Mouse (Mus musculus): ENCODE results near the gene Tsfm. TPM values are rescaled to one million over a fixed set of nuclear protein-coding genes. Genes with fewer than 3 reads are reported as not detected.

Tsfm gene
- polyA plus RNA-seq, 1 experiment from 2014 or later = 65.4 TPM

- peaks cover 18% of the 10 kb centered on the region for H3K36me3 ChIP-seq (ENCODE audit: control insufficient read depth, insufficient read depth, low read length)
- ATAC-seq (0 out of 2 replicates have a peak, but pooled peaks have one; percentile 19), DNase-seq (ENCODE audit: low spot score) (no peak)
- no peak overlapping the region for H3K4me3 ChIP-seq (ENCODE audit: low read depth, low read length)
- no peaks in the 10 kb centered on the region for H3K9me3 ChIP-seq (replicated peaks; ENCODE audit: control insufficient read depth, low read length)
- H3K4me1 ChIP-seq (ENCODE audit: control insufficient read depth, insufficient read depth, low read length) = no peaks in the 10 kb centered on the region
- WGBS = 3% methylated on average over 29 of the region's 29 CpGs
- peaks cover 40% of the 10 kb centered on the region for H3K27me3 ChIP-seq (replicated peaks; ENCODE audit: control insufficient read depth, insufficient read depth, low read length)
- H3K27ac ChIP-seq (ENCODE audit: low read depth, low read length) = no peak overlapping the region
- no peak overlapping the region for H3K9ac ChIP-seq (ENCODE audit: low read length)
- H3K4me2 ChIP-seq (ENCODE audit: low read length) = no peak overlapping the region
These were observed 18.9 kb upstream of the Tsfm start for GRCm38 (mm10) chr10:127049395-127050118.

GRCm38 (mm10) chr10:127048608-127049394 is 18.2 kb upstream of the Tsfm start:
- H3K27me3 ChIP-seq (replicated peaks; ENCODE audit: control insufficient read depth, insufficient read depth, low read length) = peaks cover 40% of the 10 kb centered on the region
- no peaks in the 10 kb centered on the region for H3K9me3 ChIP-seq (replicated peaks; ENCODE audit: control insufficient read depth, low read length)
- DNase-seq (ENCODE audit: low spot score) = no peak
- no peak overlapping the region for H3K4me2 ChIP-seq (ENCODE audit: low read length)
- H3K36me3 ChIP-seq (ENCODE audit: control insufficient read depth, insufficient read depth, low read length) = peaks cover 13% of the 10 kb centered on the region
- no peaks in the 10 kb centered on the region for H3K4me1 ChIP-seq (ENCODE audit: control insufficient read depth, insufficient read depth, low read length)
- H3K27ac ChIP-seq (ENCODE audit: low read depth, low read length) = no peak overlapping the region
- H3K4me3 ChIP-seq (ENCODE audit: low read depth, low read length) = no peak overlapping the region
- H3K9ac ChIP-seq (ENCODE audit: low read length) = no peak overlapping the region
- no peak for ATAC-seq
- 3% methylated on average over 35 of the region's 35 CpGs for WGBS

GRCm38 (mm10) chr10:127047954-127048353 is 17.3 kb upstream of the Tsfm start, which contains the start of gene Cyp27b1:
Gene Cyp27b1, plus strand, starts transcription at chr10:127048250.
- DNase-seq (ENCODE audit: low spot score) (no peak), ATAC-seq (no peak)
- 31% methylated on average over 5 of the region's 5 CpGs for WGBS
- Histone ChIP-seq H3K27me3 (replicated peaks; ENCODE audit: control insufficient read depth, insufficient read depth, low read length) (peaks cover 40% of the 10 kb centered on the region), H3K9me3 (replicated peaks; ENCODE audit: control insufficient read depth, low read length) (no peaks in the 10 kb centered on the region), H3K4me2 (ENCODE audit: low read length) (no peak within 1 kb of the TSS), H3K36me3 (ENCODE audit: control insufficient read depth, insufficient read depth, low read length) (peaks cover 9% of the 10 kb centered on the region; the same call in 1 of the 2 replicates), H3K4me3 (ENCODE audit: low read depth, low read length) (no peak within 1 kb of the TSS), H3K9ac (ENCODE audit: low read length) (no peak within 1 kb of the TSS), H3K4me1 (ENCODE audit: control insufficient read depth, insufficient read depth, low read length) (no peaks in the 10 kb centered on the region), H3K27ac (ENCODE audit: low read depth, low read length) (no peak within 1 kb of the TSS)

GRCm38 (mm10) chr10:127043187-127043586 is 12.5 kb upstream of the Tsfm start:
- H3K9ac ChIP-seq (ENCODE audit: low read length) = no peak overlapping the region
- WGBS = 85% methylated on average over 6 of the region's 6 CpGs
- ATAC-seq (no peak), DNase-seq (ENCODE audit: low spot score) (no peak)
- H3K36me3 ChIP-seq (ENCODE audit: control insufficient read depth, insufficient read depth, low read length) = peaks cover 9% of the 10 kb centered on the region; the same call in 1 of the 2 replicates
- H3K27ac ChIP-seq (ENCODE audit: low read depth, low read length) = no peak overlapping the region
- peaks cover 3% of the 10 kb centered on the region; the same call in 1 of the 2 replicates for H3K4me1 ChIP-seq (ENCODE audit: control insufficient read depth, insufficient read depth, low read length)
- no peak overlapping the region for H3K4me2 ChIP-seq (ENCODE audit: low read length)
- no peaks in the 10 kb centered on the region for H3K9me3 ChIP-seq (replicated peaks; ENCODE audit: control insufficient read depth, low read length)
- no peak overlapping the region for H3K4me3 ChIP-seq (ENCODE audit: low read depth, low read length)
- peaks cover 8% of the 10 kb centered on the region for H3K27me3 ChIP-seq (replicated peaks; ENCODE audit: control insufficient read depth, insufficient read depth, low read length)

- peak overlapping the region; percentile 71 for H3K9ac ChIP-seq (ENCODE audit: low read length)
- DNase-seq (ENCODE audit: low spot score) (no peak), ATAC-seq (no peak)
- H3K4me3 ChIP-seq (ENCODE audit: low read depth, low read length) = peak overlapping the region; percentile 70
- peaks cover 2% of the 10 kb centered on the region for H3K27me3 ChIP-seq (replicated peaks; ENCODE audit: control insufficient read depth, insufficient read depth, low read length)
- no peak overlapping the region for H3K27ac ChIP-seq (ENCODE audit: low read depth, low read length)
- peaks cover 9% of the 10 kb centered on the region; the same call in 1 of the 2 replicates for H3K36me3 ChIP-seq (ENCODE audit: control insufficient read depth, insufficient read depth, low read length)
- peak overlapping the region; percentile 96 for H3K4me2 ChIP-seq (ENCODE audit: low read length)
- no peaks in the 10 kb centered on the region for H3K9me3 ChIP-seq (replicated peaks; ENCODE audit: control insufficient read depth, low read length)
- WGBS = 18% methylated on average over 5 of the region's 5 CpGs
- H3K4me1 ChIP-seq (ENCODE audit: control insufficient read depth, insufficient read depth, low read length) = peaks cover 3% of the 10 kb centered on the region; the same call in 1 of the 2 replicates
These were observed 12.0 kb upstream of the Tsfm start for GRCm38 (mm10) chr10:127042468-127043115.

GRCm38 (mm10) chr10:127041774-127042338 is 11.2 kb upstream of the Tsfm start:
- H3K27ac ChIP-seq (ENCODE audit: low read depth, low read length) = no peak overlapping the region
- WGBS = 1% methylated on average over 44 of the region's 44 CpGs
- peak; percentile 94 for ATAC-seq

GRCm38 (mm10) chr10:127041274-127041766 is 10.7 kb upstream of the Tsfm start, which contains the start of the genes Mettl1 and Eef1akmt3:
Gene Mettl1, plus strand, starts transcription at chr10:127041414.
Gene Eef1akmt3, minus strand, starts transcription at chr10:127041513.
- H3K9ac ChIP-seq (ENCODE audit: low read length) = peak within 1 kb of the TSS; percentile 71
- H3K27me3 ChIP-seq (replicated peaks; ENCODE audit: control insufficient read depth, insufficient read depth, low read length) = no peaks in the 10 kb centered on the region
- peak; percentile 36 for DNase-seq (ENCODE audit: low spot score)
- peak within 1 kb of the TSS; percentile 96 for H3K4me2 ChIP-seq (ENCODE audit: low read length)
- under 1% methylated on average over 28 of the region's 28 CpGs for WGBS
- peaks cover 9% of the 10 kb centered on the region; the same call in 1 of the 2 replicates for H3K36me3 ChIP-seq (ENCODE audit: control insufficient read depth, insufficient read depth, low read length)
- H3K9me3 ChIP-seq (replicated peaks; ENCODE audit: control insufficient read depth, low read length) = no peaks in the 10 kb centered on the region
- peak; percentile 80 for ATAC-seq
- H3K4me3 ChIP-seq (ENCODE audit: low read depth, low read length) = peak within 1 kb of the TSS; percentile 70
- H3K27ac ChIP-seq (ENCODE audit: low read depth, low read length) = no peak within 1 kb of the TSS
- peaks cover 3% of the 10 kb centered on the region; the same call in 1 of the 2 replicates for H3K4me1 ChIP-seq (ENCODE audit: control insufficient read depth, insufficient read depth, low read length)

More at GRCm38 (mm10) chr10:127041774-127042338, 11.2 kb upstream of the Tsfm start:
- H3K4me1 ChIP-seq (ENCODE audit: control insufficient read depth, insufficient read depth, low read length) = peaks cover 3% of the 10 kb centered on the region; the same call in 1 of the 2 replicates
- H3K4me2 ChIP-seq (ENCODE audit: low read length) = peak overlapping the region; percentile 96
- H3K27me3 ChIP-seq (replicated peaks; ENCODE audit: control insufficient read depth, insufficient read depth, low read length) = no peaks in the 10 kb centered on the region
- peak; percentile 94 for DNase-seq (ENCODE audit: low spot score)
- H3K9me3 ChIP-seq (replicated peaks; ENCODE audit: control insufficient read depth, low read length) = no peaks in the 10 kb centered on the region
- H3K4me3 ChIP-seq (ENCODE audit: low read depth, low read length) = peak overlapping the region; percentile 70
- H3K9ac ChIP-seq (ENCODE audit: low read length) = peak overlapping the region; percentile 71
- H3K36me3 ChIP-seq (ENCODE audit: control insufficient read depth, insufficient read depth, low read length) = peaks cover 9% of the 10 kb centered on the region; the same call in 1 of the 2 replicates
